10 mouse cellular contexts compared by ENCODE assay signal in the genomic region with DNA sequence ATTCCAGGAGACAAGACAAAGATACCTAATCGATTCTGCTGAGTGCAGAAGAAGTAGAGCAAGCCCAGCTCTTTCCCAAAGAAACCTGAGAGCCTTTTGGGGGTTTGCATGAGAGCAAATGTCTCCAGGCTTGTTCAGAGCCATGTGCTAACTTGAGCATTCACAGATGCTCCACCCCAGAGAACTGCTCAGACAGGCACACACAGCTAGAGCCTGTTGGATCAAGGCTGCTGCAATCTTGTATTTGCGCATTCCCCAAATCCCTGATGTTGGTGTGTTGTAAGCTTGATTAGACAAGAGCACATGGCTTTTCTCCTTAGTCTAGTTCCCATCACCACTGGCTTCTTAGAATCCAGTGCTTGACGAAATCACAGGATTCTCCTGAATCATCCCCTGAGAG.
A peak's percentile ranks its signal among the peaks of the same experiment; 100 is the strongest.
DNase-seq lines count a peak whose midpoint lies in the region; ATAC-seq lines count a peak whose summit lies in the region.
"Had no signal": no experiment of that assay in that cellular context is flagged by ENCODE, and none has a peak within 500 bp of the region (broad histone marks: within the 10 kb centered on the region; RNA-seq: fewer than 3 reads in every experiment).

No protein-coding gene starts in this region.

- peak; percentile 59; the same call in 1 of the 2 replicates for ATAC-seq in lung, embryonic 16.5 days (ENCODE audit: low read depth)
- ATAC-seq in limb, embryonic 15.5 days (ENCODE audit: insufficient number of reproducible peaks, low FRiP score, low TSS enrichment, low read depth) = peak; percentile 80; the same call in 1 of the 2 replicates
- no peak for ATAC-seq in liver, embryonic 12.5 days
- ATAC-seq in midbrain, embryonic 14.5 days (ENCODE audit: low FRiP score, low TSS enrichment) = no peak

- WGBS in lung, embryonic 16.5 days = 60% methylated on average over 3 of the region's 3 CpGs
- 35% methylated on average over 3 of the region's 3 CpGs for WGBS in limb, embryonic 15.5 days
- WGBS in liver, embryonic 12.5 days (ENCODE audit: insufficient replicate concordance) = 65% methylated on average over 3 of the region's 3 CpGs
- 82% methylated on average over 3 of the region's 3 CpGs for WGBS in midbrain, embryonic 14.5 days

- no peak overlapping the region; the same call in 1 of the 2 replicates for H3K27ac ChIP-seq in lung, embryonic 16.5 days (ENCODE audit: low read length)
- H3K27ac ChIP-seq in limb, embryonic 15.5 days = peak overlapping the region; percentile 75
- no peak overlapping the region for H3K27ac ChIP-seq in liver, embryonic 12.5 days
- no peak overlapping the region for H3K27ac ChIP-seq in midbrain, embryonic 14.5 days (replicated peaks; ENCODE audit: low read depth, low read length)
- H3K27ac ChIP-seq: midbrain, embryonic 12.5 days had no signal

- no peaks in the 10 kb centered on the region for H3K36me3 ChIP-seq in lung, embryonic 16.5 days (ENCODE audit: control insufficient read depth, insufficient read depth, low read length)
- H3K36me3 ChIP-seq in limb, embryonic 15.5 days = no peaks in the 10 kb centered on the region
- H3K36me3 ChIP-seq in liver, embryonic 12.5 days = no peaks in the 10 kb centered on the region
- no peaks in the 10 kb centered on the region for H3K36me3 ChIP-seq in midbrain, embryonic 14.5 days (ENCODE audit: control insufficient read depth, insufficient read depth, low read length)
- H3K36me3 ChIP-seq: midbrain, embryonic 12.5 days had no signal

- peaks cover 9% of the 10 kb centered on the region; the same call in 1 of the 2 replicates for H3K4me1 ChIP-seq in lung, embryonic 16.5 days (replicated peaks; ENCODE audit: control insufficient read depth, insufficient read depth, low read length)
- peaks cover 20% of the 10 kb centered on the region for H3K4me1 ChIP-seq in limb, embryonic 15.5 days
- H3K4me1 ChIP-seq in liver, embryonic 12.5 days = no peaks in the 10 kb centered on the region
- no peaks in the 10 kb centered on the region for H3K4me1 ChIP-seq in midbrain, embryonic 14.5 days (ENCODE audit: control insufficient read depth, insufficient read depth, low read length)
- H3K4me1 ChIP-seq: midbrain, embryonic 12.5 days had no signal

- DNase-seq in embryo, embryonic 11 days = peak; percentile 37
- DNase-seq in embryo, embryonic 10 days (ENCODE audit: low spot score) = no peak
- DNase-seq in lung, postnatal 25 days (ENCODE audit: low spot score) = no peak
- peak; percentile 74 to 81 for DNase-seq in heart, adult 9 months (ENCODE audit: low spot score in 2 of 2)
- no peak for DNase-seq in midbrain, embryonic 14.5 days
- DNase-seq: liver had no signal

- H3K27me3 ChIP-seq in lung, embryonic 16.5 days (ENCODE audit: control insufficient read depth, insufficient read depth, low read depth, low read length) = no peaks in the 10 kb centered on the region
- no peaks in the 10 kb centered on the region for H3K27me3 ChIP-seq in limb, embryonic 15.5 days
- H3K27me3 ChIP-seq in liver, embryonic 12.5 days (replicated peaks) = no peaks in the 10 kb centered on the region
- no peaks in the 10 kb centered on the region for H3K27me3 ChIP-seq in midbrain, embryonic 14.5 days (ENCODE audit: control insufficient read depth, insufficient read depth, low read length)
- H3K27me3 ChIP-seq: midbrain, embryonic 12.5 days had no signal

- no peak overlapping the region for H3K4me2 ChIP-seq in lung, embryonic 16.5 days (ENCODE audit: low read depth, low read length)
- no peak overlapping the region for H3K4me2 ChIP-seq in limb, embryonic 15.5 days
- no peak overlapping the region for H3K4me2 ChIP-seq in liver, embryonic 12.5 days
- no peak overlapping the region for H3K4me2 ChIP-seq in midbrain, embryonic 14.5 days (ENCODE audit: low read length)
- H3K4me2 ChIP-seq: midbrain, embryonic 12.5 days had no signal

- no peak overlapping the region for H3K9ac ChIP-seq in lung, embryonic 16.5 days (ENCODE audit: low read length)
- no peak overlapping the region for H3K9ac ChIP-seq in limb, embryonic 15.5 days
- H3K9ac ChIP-seq in liver, embryonic 12.5 days = no peak overlapping the region
- H3K9ac ChIP-seq in midbrain, embryonic 14.5 days (replicated peaks; ENCODE audit: low read length) = no peak overlapping the region
- H3K9ac ChIP-seq: midbrain, embryonic 12.5 days had no signal

- H3K9me3 ChIP-seq in lung, embryonic 16.5 days (ENCODE audit: control insufficient read depth, low read length) = no peaks in the 10 kb centered on the region
- H3K9me3 ChIP-seq in limb, embryonic 15.5 days = no peaks in the 10 kb centered on the region
- H3K9me3 ChIP-seq in liver, embryonic 12.5 days (replicated peaks) = no peaks in the 10 kb centered on the region
- H3K9me3 ChIP-seq in midbrain, embryonic 14.5 days (ENCODE audit: control insufficient read depth, low read length) = no peaks in the 10 kb centered on the region
- H3K9me3 ChIP-seq: midbrain, embryonic 12.5 days had no signal

- no peak overlapping the region for H3K4me3 ChIP-seq in lung, embryonic 16.5 days (ENCODE audit: low read length)
- no peak overlapping the region for H3K4me3 ChIP-seq in limb, embryonic 15.5 days
- H3K4me3 ChIP-seq in liver, embryonic 12.5 days = no peak overlapping the region
- H3K4me3 ChIP-seq in midbrain, embryonic 14.5 days (replicated peaks; ENCODE audit: low read depth, low read length) = no peak overlapping the region
- H3K4me3 ChIP-seq: midbrain, embryonic 12.5 days had no signal

Comparison
In these comparisons a context has a peak if more than half of its experiments do, and no peak if none do; other contexts are left out.
1. DNase-seq: peak in embryo, embryonic 11 days (single experiment) and heart, adult 9 months (2 of 2); none in embryo, embryonic 10 days (single experiment), lung, postnatal 25 days (single experiment) and midbrain, embryonic 14.5 days (single experiment).
2. ATAC-seq: peak in lung, embryonic 16.5 days (single experiment) and limb, embryonic 15.5 days (single experiment); none in liver, embryonic 12.5 days (single experiment) and midbrain, embryonic 14.5 days (single experiment).